Mouse (Mus musculus) intestine, embryonic 14.5 days (tissue): ENCODE measurements around the gene 1700020N01Rik. TPM values are rescaled to one million over a fixed set of nuclear protein-coding genes. Genes with fewer than 3 reads are reported as not detected.

Source experiments
- ATAC-seq: fragments of 200-750 bp; cut with Nextera tagmentation; replicated peaks from 2 replicates; pipeline ENCODE4 v1.8.0; 2017; ENCODE audit warnings: low read depth, moderate number of reproducible peaks, moderate TSS enrichment, moderate library complexity; ENCODE audit not compliant: low FRiP score, low TSS enrichment
- DNase-seq: peaks from one replicate; pipeline ENCODE4 v3.0.0-alpha.2; 2018; ENCODE audit warnings: low spot score
- H3K27ac ChIP-seq: fragments of 300-500 bp; sonication (generic); 2 replicates; pipeline ENCODE4 v1.5.1; 2014; ENCODE audit warnings: low read depth, mild to moderate bottlenecking, control low read depth
- H3K27me3 ChIP-seq: fragments of 300-500 bp; sonication (generic); replicated peaks from 2 replicates; pipeline ENCODE4 v1.6.1; 2014; ENCODE audit warnings: low read length, control low read depth; ENCODE audit not compliant: control insufficient read depth, insufficient read depth
- H3K36me3 ChIP-seq: fragments of 300-500 bp; sonication (generic); 2 replicates; pipeline ENCODE4 v1.6.1; 2014; ENCODE audit warnings: low read length, control low read depth; ENCODE audit not compliant: control insufficient read depth, insufficient read depth
- H3K4me1 ChIP-seq: fragments of 300-500 bp; sonication (generic); replicated peaks from 2 replicates; pipeline ENCODE4 v1.6.1; 2014; ENCODE audit warnings: low read length, control low read depth, mixed read lengths; ENCODE audit not compliant: control insufficient read depth, insufficient read depth
- H3K4me2 ChIP-seq: fragments of 300-500 bp; sonication (generic); 2 replicates; pipeline ENCODE4 v1.6.1; 2014; ENCODE audit warnings: low read length
- H3K4me3 ChIP-seq: fragments of 300-500 bp; sonication (generic); 2 replicates; pipeline ENCODE4 v1.5.1; 2014; ENCODE audit warnings: low read depth, low read length, control low read depth, mixed read lengths
- H3K9ac ChIP-seq: fragments of 300-500 bp; sonication (generic); 2 replicates; pipeline ENCODE4 v1.6.1; 2014; ENCODE audit warnings: mild to moderate bottlenecking, low read length
- H3K9me3 ChIP-seq: fragments of 300-500 bp; sonication (generic); 2 replicates; pipeline ENCODE4 v1.6.1; 2016; ENCODE audit warnings: low read length, control low read depth; ENCODE audit not compliant: control insufficient read depth
- WGBS: fragments of 180-500 bp; shearing (Covaris S2); extraction: QIAGEN DNeasy Blood & Tissue Kit; methylation state at CpG from one replicate; pipeline ENCODE4 v1.1.7; 2014; 5-methylcytosine and 5-hydroxymethylcytosine counted together
- polyA plus RNA-seq: library from polyadenylated mRNA; unstranded; fragments of >200 nt; fragmentation: Nextera tagmentation; extraction: Ambion mirVana; gene quantifications from 2 replicates; pipeline ENCODE4 v1.2.1, GENCODE M21; 2014

Gene 1700020N01Rik
- polyA plus RNA-seq, 1 experiment from 2014 or later = not detected

- Histone ChIP-seq H3K9ac (no peak overlapping the region), H3K4me2 (no peak overlapping the region), H3K9me3 (no peaks in the 10 kb centered on the region), H3K4me1 (0 out of 2 replicates have a peak, but pooled peaks cover 5% of the 10 kb centered on the region), H3K27me3 (no peaks in the 10 kb centered on the region), H3K36me3 (no peaks in the 10 kb centered on the region), H3K27ac (no peak overlapping the region), H3K4me3 (no peak overlapping the region)
- WGBS = 63% methylated on average over 2 of the region's 2 CpGs
- no peak for DNase-seq
- no peak for ATAC-seq
These were observed 16.6 kb downstream of the 1700020N01Rik start for GRCm38 (mm10) chr10:21609583-21609982.

- ATAC-seq = no peak
- H3K9me3 ChIP-seq = no peaks in the 10 kb centered on the region
- no peaks in the 10 kb centered on the region for H3K27me3 ChIP-seq
- no peak overlapping the region for H3K4me3 ChIP-seq
- H3K4me1 ChIP-seq = no peaks in the 10 kb centered on the region
- H3K36me3 ChIP-seq = no peaks in the 10 kb centered on the region
- no peak for DNase-seq
- H3K27ac ChIP-seq = no peak overlapping the region
- H3K9ac ChIP-seq = no peak overlapping the region
- whole genome bisulfite sequencing = 76% methylated on average over 4 of the region's 4 CpGs
- H3K4me2 ChIP-seq = no peak overlapping the region
These were observed 20.3 kb downstream of the 1700020N01Rik start for GRCm38 (mm10) chr10:21613021-21613860.

GRCm38 (mm10) chr10:21614520-21614919 lies 21.6 kb downstream of the 1700020N01Rik start:
- no peak overlapping the region for H3K27ac ChIP-seq
- H3K4me2 ChIP-seq = no peak overlapping the region
- H3K27me3 ChIP-seq = no peaks in the 10 kb centered on the region
- H3K4me3 ChIP-seq = no peak overlapping the region
- H3K4me1 ChIP-seq = peaks cover 4% of the 10 kb centered on the region; the same call in 1 of the 2 replicates
- 86% methylated on average over 1 of the region's 1 CpGs for WGBS
- ATAC-seq (no peak), DNase-seq (no peak)
- H3K36me3 ChIP-seq = no peaks in the 10 kb centered on the region
- H3K9me3 ChIP-seq = no peaks in the 10 kb centered on the region
- no peak overlapping the region for H3K9ac ChIP-seq

- WGBS = 68% methylated on average over 5 of the region's 5 CpGs
- Histone ChIP-seq H3K4me2 (no peak overlapping the region), H3K27ac (no peak overlapping the region), H3K9ac (no peak overlapping the region), H3K27me3 (no peaks in the 10 kb centered on the region), H3K36me3 (no peaks in the 10 kb centered on the region), H3K4me3 (no peak overlapping the region), H3K9me3 (no peaks in the 10 kb centered on the region), H3K4me1 (peaks cover 4% of the 10 kb centered on the region; the same call in 1 of the 2 replicates)
- DNase-seq (no peak), ATAC-seq (no peak)
These were observed 26.0 kb downstream of the 1700020N01Rik start for GRCm38 (mm10) chr10:21618745-21619508.

GRCm38 (mm10) chr10:21622065-21622464 lies 29.1 kb downstream of the 1700020N01Rik start:
- DNase-seq (no peak), ATAC-seq (no peak)
- Histone ChIP-seq H3K27ac (no peak overlapping the region), H3K4me3 (no peak overlapping the region), H3K27me3 (no peaks in the 10 kb centered on the region), H3K4me2 (no peak overlapping the region), H3K4me1 (peaks cover 4% of the 10 kb centered on the region; the same call in 1 of the 2 replicates), H3K36me3 (no peaks in the 10 kb centered on the region), H3K9ac (no peak overlapping the region), H3K9me3 (no peaks in the 10 kb centered on the region)
- 80% methylated on average over 7 of the region's 7 CpGs for WGBS

- Histone ChIP-seq H3K9ac (no peak overlapping the region), H3K4me2 (no peak overlapping the region), H3K4me3 (no peak overlapping the region), H3K36me3 (no peaks in the 10 kb centered on the region), H3K4me1 (no peaks in the 10 kb centered on the region), H3K27ac (no peak overlapping the region), H3K9me3 (no peaks in the 10 kb centered on the region), H3K27me3 (no peaks in the 10 kb centered on the region)
- 71% methylated on average over 5 of the region's 5 CpGs for WGBS
- ATAC-seq = no peak
- DNase-seq = no peak
These were observed 35.6 kb downstream of the 1700020N01Rik start for GRCm38 (mm10) chr10:21628555-21628954.

- Histone ChIP-seq H3K27me3 (no peaks in the 10 kb centered on the region), H3K4me2 (no peak overlapping the region), H3K9ac (no peak overlapping the region), H3K27ac (no peak overlapping the region), H3K9me3 (no peaks in the 10 kb centered on the region), H3K4me1 (no peaks in the 10 kb centered on the region), H3K36me3 (no peaks in the 10 kb centered on the region), H3K4me3 (no peak overlapping the region)
- ATAC-seq (no peak), DNase-seq (no peak)
- WGBS = 83% methylated on average over 10 of the region's 10 CpGs
These were observed 36.2 kb downstream of the 1700020N01Rik start for GRCm38 (mm10) chr10:21629031-21629740.

- WGBS = 94% methylated on average over 1 of the region's 1 CpGs
- no peaks in the 10 kb centered on the region for H3K36me3 ChIP-seq
- H3K9ac ChIP-seq = no peak overlapping the region
- H3K27me3 ChIP-seq = no peaks in the 10 kb centered on the region
- H3K4me3 ChIP-seq = no peak overlapping the region
- H3K4me2 ChIP-seq = no peak overlapping the region
- no peak for DNase-seq
- H3K9me3 ChIP-seq = no peaks in the 10 kb centered on the region
- H3K27ac ChIP-seq = no peak overlapping the region
- H3K4me1 ChIP-seq = 0 out of 2 replicates have a peak, but pooled peaks cover under 1% of the 10 kb centered on the region
- ATAC-seq = no peak
These were observed 38.5 kb downstream of the 1700020N01Rik start for GRCm38 (mm10) chr10:21631481-21631880.
